Mouse (Mus musculus) ES-CJ7 (cell line): Measurements from ENCODE around the gene Shcbp1l.
"Not testable (repeated sequence)": the region's sequence is repeated elsewhere in the genome, so short reads cannot be mapped to it uniquely, and the experiment has no call there.

ENCODE experiments used
- DNase-seq: peaks from one replicate; pipeline ENCODE4 v3.0.0; 2011; ENCODE audit warnings: low read depth, low spot score

The Shcbp1l gene

GRCm38 (mm10) chr1:153417805-153418204 is 7.2 kb upstream of the Shcbp1l start:
- DNase-seq = not testable (repeated sequence)

GRCm38 (mm10) chr1:153424271-153424670 is 691 bp upstream of the Shcbp1l start:
- DNase-seq = peak; percentile 81

- no peak for DNase-seq
Measured at GRCm38 (mm10) chr1:153431158-153431557, 6.2 kb downstream of the Shcbp1l start.

- DNase-seq = no peak
Measured at GRCm38 (mm10) chr1:153431701-153432100, 6.7 kb downstream of the Shcbp1l start.

GRCm38 (mm10) chr1:153432329-153432728 is 7.4 kb downstream of the Shcbp1l start:
- DNase-seq = no peak

GRCm38 (mm10) chr1:153433851-153434589 is 9.1 kb downstream of the Shcbp1l start:
- DNase-seq = no peak

GRCm38 (mm10) chr1:153437536-153437935 is 12.6 kb downstream of the Shcbp1l start:
- no peak for DNase-seq

GRCm38 (mm10) chr1:153440752-153441151 is 15.8 kb downstream of the Shcbp1l start:
- no peak for DNase-seq

GRCm38 (mm10) chr1:153441656-153442055 is 16.7 kb downstream of the Shcbp1l start:
- DNase-seq = no peak

- no peak for DNase-seq
Measured at GRCm38 (mm10) chr1:153443019-153443418, 18.1 kb downstream of the Shcbp1l start.

GRCm38 (mm10) chr1:153443632-153444031 is 18.7 kb downstream of the Shcbp1l start:
- DNase-seq = no peak

GRCm38 (mm10) chr1:153446120-153446831 is 21.3 kb downstream of the Shcbp1l start:
- no peak for DNase-seq

- DNase-seq = peak; percentile 86
Measured at GRCm38 (mm10) chr1:153451237-153452154, 26.5 kb downstream of the Shcbp1l start.

- peak; percentile 59 for DNase-seq
Measured at GRCm38 (mm10) chr1:153453146-153453642, 28.2 kb downstream of the Shcbp1l start.

- DNase-seq = no peak
Measured at GRCm38 (mm10) chr1:153456137-153456536, 31.2 kb downstream of the Shcbp1l start.

GRCm38 (mm10) chr1:153461796-153462195 is 36.8 kb downstream of the Shcbp1l start:
- no peak for DNase-seq

- DNase-seq = no peak
Measured at GRCm38 (mm10) chr1:153479296-153479695, 54.3 kb downstream of the Shcbp1l start.

GRCm38 (mm10) chr1:153480386-153481024 is 55.5 kb downstream of the Shcbp1l start:
- peak; percentile 77 for DNase-seq

- no peak for DNase-seq
Measured at GRCm38 (mm10) chr1:153481025-153481412, 56.1 kb downstream of the Shcbp1l start.

GRCm38 (mm10) chr1:153485201-153485796 is 60.3 kb downstream of the Shcbp1l start:
- DNase-seq = no peak

GRCm38 (mm10) chr1:153486120-153486519 is 61.2 kb downstream of the Shcbp1l start:
- DNase-seq = peak; percentile 64
